Mouse (Mus musculus) forebrain, embryonic 10.5 days (tissue): ENCODE measurements at regions not wholly inside any gene's neighbourhood (a gene's known extent, or its start where the extent isn't known, plus 50 kb on each side); places are given as distances from the start of the nearest gene placed in this dataset.

Source experiments
- DNase-seq: peaks from one replicate; pipeline ENCODE4 v3.0.0-alpha.2; 2017; ENCODE audit warnings: low spot score; ENCODE audit errors: extremely low spot score
- H3K27ac ChIP-seq: fragments of 300-500 bp; sonication (generic); 2 replicates; pipeline ENCODE4 v1.5.1; 2016; ENCODE audit warnings: mild to moderate bottlenecking
- H3K27me3 ChIP-seq: fragments of 300-500 bp; sonication (generic); 2 replicates; pipeline ENCODE4 v1.6.1; 2016; ENCODE audit warnings: mild to moderate bottlenecking; ENCODE audit not compliant: poor library complexity, severe bottlenecking
- H3K36me3 ChIP-seq: fragments of 300-500 bp; sonication (generic); replicated peaks from 2 replicates; pipeline ENCODE4 v1.6.1; 2016; ENCODE audit warnings: mild to moderate bottlenecking, moderate library complexity
- H3K4me1 ChIP-seq: fragments of 300-500 bp; sonication (generic); 2 replicates; pipeline ENCODE4 v1.6.1; 2016
- H3K4me3 ChIP-seq: fragments of 300-500 bp; sonication (generic); 2 replicates; pipeline ENCODE4 v1.5.1; 2016; ENCODE audit warnings: mild to moderate bottlenecking, moderate library complexity
- H3K9me3 ChIP-seq: fragments of 300-500 bp; sonication (generic); 2 replicates; pipeline ENCODE4 v1.6.1; 2016; ENCODE audit warnings: mild to moderate bottlenecking, moderate library complexity
- WGBS: fragments of 180-500 bp; shearing (Covaris S2); methylation state at CpG from one replicate; pipeline ENCODE4 v1.1.7; 2016; 5-methylcytosine and 5-hydroxymethylcytosine counted together

DNA sequence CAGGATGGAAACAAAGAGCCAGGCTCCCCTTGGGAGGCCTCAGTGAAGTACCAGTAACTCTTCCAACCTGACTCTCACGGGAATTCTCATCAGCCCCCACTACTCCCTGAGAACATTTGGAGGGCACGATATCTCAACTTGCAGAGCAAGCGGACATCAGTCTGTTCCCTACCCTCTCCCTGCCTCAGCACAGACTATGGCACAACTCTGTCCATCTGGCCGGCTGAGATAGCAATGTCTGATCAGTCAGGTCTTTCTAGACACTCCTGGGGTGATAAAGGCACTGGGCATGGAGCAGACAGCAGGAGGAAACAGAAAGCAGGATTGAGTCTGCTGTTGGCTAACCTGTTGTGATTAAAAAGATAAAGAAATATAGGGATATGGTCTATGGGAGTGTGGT is 164.5 kb upstream of the Gm3448 start:
- Histone ChIP-seq H3K36me3 (no peaks in the 10 kb centered on the region), H3K27ac (no peak overlapping the region), H3K4me3 (no peak overlapping the region), H3K27me3 (peaks cover 9% of the 10 kb centered on the region), H3K9me3 (no peaks in the 10 kb centered on the region), H3K4me1 (peaks cover 55% of the 10 kb centered on the region)
- WGBS, result 77% methylated on average over 4 of the region's 4 CpGs
- DNase-seq, result no peak

DNA sequence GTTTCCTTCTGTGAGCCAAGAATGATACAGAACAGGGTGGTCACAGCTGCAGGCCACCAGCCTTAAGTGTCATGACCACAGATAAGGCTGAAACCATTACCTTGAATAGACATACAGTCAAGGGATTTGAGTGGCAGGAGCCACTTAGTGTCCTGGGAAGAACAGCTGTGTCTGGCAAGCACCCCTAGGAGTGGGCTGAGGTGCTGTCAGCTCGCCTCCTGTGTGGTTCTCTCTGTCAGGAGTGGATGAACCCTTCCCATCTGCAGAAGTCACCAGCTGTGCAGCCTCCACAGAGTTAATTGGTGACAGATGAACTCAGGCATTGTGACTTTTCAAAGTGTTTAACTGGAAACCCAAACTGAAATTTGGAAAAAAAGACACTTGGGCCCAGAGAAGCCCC is 163.2 kb upstream of the Gm3448 start:
- Histone ChIP-seq H3K36me3 (no peaks in the 10 kb centered on the region), H3K9me3 (no peaks in the 10 kb centered on the region), H3K27ac (peak overlapping the region; percentile 25; the same call in 1 of the 2 replicates), H3K4me3 (no peak overlapping the region), H3K27me3 (peaks cover 9% of the 10 kb centered on the region), H3K4me1 (peaks cover 57% of the 10 kb centered on the region)
- DNase-seq, result no peak
- WGBS, result 65% methylated on average over 1 of the region's 1 CpGs

GRCm38 (mm10) chr17:15199235-15199634 is 157.9 kb upstream of the Gm3448 start:
- Histone ChIP-seq H3K27ac (peak overlapping the region; percentile 72), H3K27me3 (no peaks in the 10 kb centered on the region; the same call in 1 of the 2 replicates), H3K4me3 (no peak overlapping the region), H3K4me1 (peaks cover 44% of the 10 kb centered on the region), H3K9me3 (no peaks in the 10 kb centered on the region), H3K36me3 (no peaks in the 10 kb centered on the region)
- DNase-seq, result no peak
- WGBS, result 51% methylated on average over 3 of the region's 3 CpGs

DNA sequence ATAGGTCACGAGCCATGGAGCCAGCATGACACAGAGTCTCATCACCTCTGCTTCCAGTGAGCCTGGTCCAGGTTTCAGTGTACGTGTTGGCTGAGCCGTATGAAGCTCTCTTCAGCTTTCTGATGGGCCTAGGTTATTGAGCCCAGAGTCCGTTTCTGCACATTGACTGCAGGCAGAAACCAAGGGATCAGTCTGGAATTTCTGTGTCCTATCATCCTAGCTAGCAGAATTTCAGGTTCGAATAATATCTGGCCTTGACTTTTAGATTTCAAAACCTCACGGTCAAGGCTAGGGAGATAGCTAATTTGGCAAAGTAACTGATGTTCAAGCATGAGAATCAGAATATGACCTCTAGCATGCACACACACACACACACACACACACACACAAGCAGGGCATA is 156.0 kb upstream of the Gm3448 start:
- H3K4me3 ChIP-seq, result no peak overlapping the region

GRCm38 (mm10) chr17:15195819-15196218 is 154.5 kb upstream of the Gm3448 start:
- H3K4me1 ChIP-seq, result peaks cover 52% of the 10 kb centered on the region
- H3K27ac ChIP-seq, result peak overlapping the region; percentile 80; the same call in 1 of the 2 replicates
- DNase-seq, result no peak
- WGBS, result 95% methylated on average over 2 of the region's 2 CpGs
- H3K27me3 ChIP-seq, result no peaks in the 10 kb centered on the region; the same call in 1 of the 2 replicates
- H3K9me3 ChIP-seq, result no peaks in the 10 kb centered on the region
- no peak overlapping the region for H3K4me3 ChIP-seq
- no peaks in the 10 kb centered on the region for H3K36me3 ChIP-seq

More for the DNA sequence above, 156.0 kb upstream of the Gm3448 start:
- H3K4me1 ChIP-seq, result peaks cover 57% of the 10 kb centered on the region
- H3K27me3 ChIP-seq, result no peaks in the 10 kb centered on the region; the same call in 1 of the 2 replicates
- no peaks in the 10 kb centered on the region for H3K9me3 ChIP-seq
- no peak for DNase-seq
- 93% methylated on average over 6 of the region's 6 CpGs for WGBS
- H3K27ac ChIP-seq, result no peak overlapping the region
- no peaks in the 10 kb centered on the region for H3K36me3 ChIP-seq

GRCm38 (mm10) chr17:15194894-15195461 is 153.6 kb upstream of the Gm3448 start:
- WGBS, result 14% methylated on average over 7 of the region's 7 CpGs
- no peaks in the 10 kb centered on the region for H3K9me3 ChIP-seq
- peak overlapping the region; percentile 80 for H3K27ac ChIP-seq
- peaks cover 55% of the 10 kb centered on the region for H3K4me1 ChIP-seq
- H3K36me3 ChIP-seq, result no peaks in the 10 kb centered on the region
- H3K27me3 ChIP-seq, result no peaks in the 10 kb centered on the region
- no peak overlapping the region for H3K4me3 ChIP-seq
- no peak for DNase-seq

GRCm38 (mm10) chr17:15193831-15194230 is 152.5 kb upstream of the Gm3448 start:
- peaks cover 51% of the 10 kb centered on the region for H3K4me1 ChIP-seq
- H3K4me3 ChIP-seq, result no peak overlapping the region
- WGBS, result 83% methylated on average over 6 of the region's 6 CpGs
- H3K9me3 ChIP-seq, result no peaks in the 10 kb centered on the region
- no peaks in the 10 kb centered on the region for H3K36me3 ChIP-seq
- H3K27me3 ChIP-seq, result no peaks in the 10 kb centered on the region
- DNase-seq, result no peak
- no peak overlapping the region for H3K27ac ChIP-seq

DNA sequence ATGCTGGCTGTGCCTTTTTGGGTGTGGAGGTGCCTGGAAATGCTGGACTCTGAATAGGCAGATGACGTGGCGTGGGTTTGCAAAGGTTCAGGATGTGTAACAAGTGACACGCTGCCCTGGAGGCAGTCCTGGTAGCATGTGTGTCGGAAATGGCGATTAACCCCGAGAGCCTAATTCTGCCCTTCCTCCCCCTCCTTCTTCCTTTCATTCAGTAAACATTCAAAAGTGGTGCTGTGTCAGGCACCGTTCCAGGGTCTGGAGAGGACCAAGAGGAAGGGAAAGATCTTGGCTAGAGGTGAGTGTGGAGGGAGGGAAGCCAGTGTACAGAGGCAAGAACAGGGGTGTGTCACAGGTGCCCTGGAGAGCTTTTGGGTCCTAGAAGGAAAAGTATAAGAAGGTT is 151.5 kb upstream of the Gm3448 start:
- H3K27me3 ChIP-seq, result no peaks in the 10 kb centered on the region
- 65% methylated on average over 7 of the region's 7 CpGs for WGBS
- no peaks in the 10 kb centered on the region for H3K36me3 ChIP-seq
- H3K27ac ChIP-seq, result peak overlapping the region; percentile 15; the same call in 1 of the 2 replicates
- H3K4me1 ChIP-seq, result peaks cover 42% of the 10 kb centered on the region
- H3K9me3 ChIP-seq, result no peaks in the 10 kb centered on the region
- H3K4me3 ChIP-seq, result no peak overlapping the region
- DNase-seq, result no peak

DNA sequence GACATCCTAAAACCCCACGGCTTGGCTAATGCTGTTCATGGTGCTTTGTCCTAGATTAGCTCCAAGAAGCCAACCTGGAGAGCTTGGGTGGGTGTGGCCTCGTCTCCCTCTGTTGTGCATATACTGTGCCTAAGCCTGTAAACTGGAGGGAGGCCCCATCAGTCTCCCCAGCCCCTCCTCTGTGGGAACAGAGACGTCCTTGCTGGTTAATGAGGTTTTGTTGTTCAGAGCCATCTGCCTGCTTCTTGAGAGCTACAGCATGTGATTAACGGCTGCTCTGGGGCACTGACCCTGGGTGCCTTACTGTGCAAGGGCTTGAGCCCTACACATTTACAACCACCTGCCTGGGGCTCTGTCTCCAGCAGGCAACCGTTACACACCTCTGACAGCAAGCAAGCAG is 143.9 kb upstream of the Gm3448 start:
- Histone ChIP-seq H3K27ac (peak overlapping the region; percentile 75), H3K4me3 (no peak overlapping the region), H3K9me3 (no peaks in the 10 kb centered on the region)

DNA sequence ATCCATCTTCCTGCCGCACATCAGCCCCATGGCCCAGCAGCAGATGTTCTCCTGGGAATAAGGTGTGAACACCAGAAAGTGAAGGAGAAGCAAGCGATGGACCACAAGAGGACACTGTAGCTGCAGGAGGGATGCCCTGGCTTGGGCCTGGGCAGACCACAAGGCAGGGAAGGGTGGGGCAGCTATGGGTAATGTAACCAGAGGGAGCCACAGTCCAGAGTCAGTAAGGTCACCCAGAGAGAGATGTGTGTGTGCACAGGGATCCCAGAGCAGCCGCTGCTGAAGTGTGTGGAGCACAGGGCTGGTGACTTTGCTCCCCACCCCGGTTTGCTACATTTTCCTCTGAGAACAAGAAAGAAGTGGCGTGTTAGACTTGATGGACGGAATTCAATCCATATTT is 142.5 kb upstream of the Gm3448 start:
- no peak for DNase-seq
- 81% methylated on average over 6 of the region's 6 CpGs for WGBS

More for the DNA sequence above, 143.9 kb upstream of the Gm3448 start:
- Histone ChIP-seq H3K4me1 (peaks cover 56% of the 10 kb centered on the region), H3K36me3 (no peaks in the 10 kb centered on the region), H3K27me3 (peaks cover 10% of the 10 kb centered on the region)
- 6% methylated on average over 5 of the region's 5 CpGs for WGBS
- no peak for DNase-seq

GRCm38 (mm10) chr17:15182105-15182504 is 140.8 kb upstream of the Gm3448 start:
- Histone ChIP-seq H3K9me3 (no peaks in the 10 kb centered on the region), H3K4me3 (no peak overlapping the region), H3K36me3 (no peaks in the 10 kb centered on the region), H3K27me3 (peaks cover 10% of the 10 kb centered on the region), H3K27ac (no peak overlapping the region; the same call in 1 of the 2 replicates), H3K4me1 (peaks cover 64% of the 10 kb centered on the region)
- DNase-seq, result no peak
- WGBS, result 39% methylated on average over 4 of the region's 4 CpGs

More for the DNA sequence above, 142.5 kb upstream of the Gm3448 start:
- H3K4me1 ChIP-seq, result peaks cover 59% of the 10 kb centered on the region
- H3K4me3 ChIP-seq, result no peak overlapping the region
- H3K36me3 ChIP-seq, result no peaks in the 10 kb centered on the region
- peak overlapping the region; percentile 48; the same call in 1 of the 2 replicates for H3K27ac ChIP-seq
- H3K9me3 ChIP-seq, result no peaks in the 10 kb centered on the region
- peaks cover 10% of the 10 kb centered on the region for H3K27me3 ChIP-seq

- H3K4me3 ChIP-seq, result no peak overlapping the region
- H3K27ac ChIP-seq, result peak overlapping the region; percentile 56
- no peaks in the 10 kb centered on the region for H3K9me3 ChIP-seq
- 30% methylated on average over 10 of the region's 10 CpGs for WGBS
- DNase-seq, result no peak
- no peaks in the 10 kb centered on the region for H3K36me3 ChIP-seq
- H3K4me1 ChIP-seq, result peaks cover 59% of the 10 kb centered on the region
- H3K27me3 ChIP-seq, result peaks cover 10% of the 10 kb centered on the region
Observed at GRCm38 (mm10) chr17:15180223-15180860, 139.0 kb upstream of the Gm3448 start.

- no peaks in the 10 kb centered on the region for H3K36me3 ChIP-seq
- H3K4me1 ChIP-seq, result peaks cover 52% of the 10 kb centered on the region
- no peaks in the 10 kb centered on the region for H3K9me3 ChIP-seq
- no peak for DNase-seq
- no peak overlapping the region for H3K4me3 ChIP-seq
- WGBS, result 61% methylated on average over 4 of the region's 4 CpGs
- peak overlapping the region; percentile 35; the same call in 1 of the 2 replicates for H3K27ac ChIP-seq
- H3K27me3 ChIP-seq, result peaks cover 9% of the 10 kb centered on the region
Observed at GRCm38 (mm10) chr17:15179411-15179951, 138.1 kb upstream of the Gm3448 start.
